Mouse (Mus musculus) thymus, adult 2 months (tissue): ENCODE measurements at regions not wholly inside any gene's neighbourhood (a gene's known extent, or its start where the extent isn't known, plus 50 kb on each side); places are given as distances from the start of the nearest gene placed in this dataset.

ENCODE experiments used
- DNase-seq: peaks from one replicate; pipeline ENCODE4 v3.0.0; 2021
- H3K27ac ChIP-seq: fragments of 200-500 bp; 2 replicates; pipeline ENCODE4 v1.5.1; 2012; ENCODE audit warnings: low read length, control low read depth; ENCODE audit not compliant: control insufficient read depth, insufficient read depth
- H3K27me3 ChIP-seq: fragments of 200-500 bp; 2 replicates; pipeline ENCODE4 v1.6.1; 2012; ENCODE audit warnings: mild to moderate bottlenecking, low read length, moderate library complexity, mixed read lengths; ENCODE audit not compliant: control insufficient read depth, insufficient read depth
- H3K36me3 ChIP-seq: fragments of 200-500 bp; 2 replicates; pipeline ENCODE4 v1.6.1; 2012; ENCODE audit warnings: mild to moderate bottlenecking, low read length, moderate library complexity; ENCODE audit not compliant: control insufficient read depth, insufficient read depth
- H3K4me1 ChIP-seq: fragments of 200-500 bp; replicated peaks from 2 replicates; pipeline ENCODE4 v1.6.1; 2012; ENCODE audit warnings: low read length; ENCODE audit not compliant: control insufficient read depth, insufficient read depth
- H3K4me3 ChIP-seq: fragments of 200-500 bp; 2 replicates; pipeline ENCODE4 v1.5.1; 2012; ENCODE audit warnings: mild to moderate bottlenecking, low read length, control low read depth, moderate library complexity; ENCODE audit not compliant: control insufficient read depth, insufficient read depth
- CTCF ChIP-seq: fragments of 200-500 bp; IDR thresholded peaks from 2 replicates; pipeline ENCODE4 v1.5.1; 2012; ENCODE audit warnings: mild to moderate bottlenecking, control low read depth, low read length, moderate library complexity, borderline replicate concordance; ENCODE audit not compliant: control insufficient read depth, poor library complexity, insufficient read depth; ENCODE audit errors: extremely low read depth
- POLR2A ChIP-seq: fragments of 200-500 bp; IDR thresholded peaks from 2 replicates; pipeline ENCODE4 v1.6.1; 2012; ENCODE audit warnings: mild to moderate bottlenecking, low read length, control low read depth, moderate library complexity; ENCODE audit not compliant: control insufficient read depth, poor library complexity, insufficient read depth; ENCODE audit errors: extremely low read depth
- WGBS: fragments of 180-500 bp; shearing (Covaris S2); methylation state at CpG from one replicate; pipeline ENCODE4 v1.1.7; 2018; 5-methylcytosine and 5-hydroxymethylcytosine counted together

- Histone ChIP-seq H3K36me3 (no peaks in the 10 kb centered on the region), H3K4me3 (no peak overlapping the region), H3K4me1 (no peaks in the 10 kb centered on the region), H3K27me3 (no peaks in the 10 kb centered on the region), H3K27ac (no peak overlapping the region)
- 93% methylated on average over 3 of the region's 3 CpGs for WGBS
- TF ChIP-seq POLR2A (no peak), CTCF (no peak)
- DNase-seq, result no peak
Observed at GRCm38 (mm10) chr9:49921306-49921705, 122.6 kb upstream of the Ncam1 start.

GRCm38 (mm10) chr9:49915046-49915719, 116.5 kb upstream of the Ncam1 start:
- DNase-seq, result no peak
- Histone ChIP-seq H3K4me3 (no peak overlapping the region), H3K4me1 (no peaks in the 10 kb centered on the region), H3K27ac (no peak overlapping the region), H3K36me3 (no peaks in the 10 kb centered on the region), H3K27me3 (no peaks in the 10 kb centered on the region)
- 88% methylated on average over 4 of the region's 4 CpGs for WGBS
- TF ChIP-seq POLR2A (no peak), CTCF (no peak)

- H3K27me3 ChIP-seq, result no peaks in the 10 kb centered on the region
- no peaks in the 10 kb centered on the region for H3K4me1 ChIP-seq
- H3K36me3 ChIP-seq, result no peaks in the 10 kb centered on the region
- WGBS, result 91% methylated on average over 4 of the region's 4 CpGs
- H3K4me3 ChIP-seq, result no peak overlapping the region
- H3K27ac ChIP-seq, result no peak overlapping the region
- TF ChIP-seq POLR2A, result no peak
- no peak for TF ChIP-seq CTCF
- no peak for DNase-seq
Observed at GRCm38 (mm10) chr9:49913677-49914076, 115.0 kb upstream of the Ncam1 start.

GRCm38 (mm10) chr9:49912306-49912705, 113.6 kb upstream of the Ncam1 start:
- TF ChIP-seq POLR2A (no peak), CTCF (no peak)
- no peak for DNase-seq
- no peak overlapping the region for H3K4me3 ChIP-seq
- H3K27ac ChIP-seq, result no peak overlapping the region
- no peaks in the 10 kb centered on the region for H3K36me3 ChIP-seq
- no peaks in the 10 kb centered on the region for H3K4me1 ChIP-seq
- H3K27me3 ChIP-seq, result no peaks in the 10 kb centered on the region
- 81% methylated on average over 1 of the region's 1 CpGs for WGBS

GRCm38 (mm10) chr9:49906306-49906705, 107.6 kb upstream of the Ncam1 start:
- no peak for DNase-seq
- H3K4me3 ChIP-seq, result no peak overlapping the region
- 57% methylated on average over 4 of the region's 4 CpGs for WGBS
- no peak for TF ChIP-seq CTCF
- no peak for TF ChIP-seq POLR2A
- no peaks in the 10 kb centered on the region for H3K36me3 ChIP-seq
- H3K27me3 ChIP-seq, result no peaks in the 10 kb centered on the region
- H3K27ac ChIP-seq, result no peak overlapping the region
- H3K4me1 ChIP-seq, result no peaks in the 10 kb centered on the region

- no peak overlapping the region for H3K27ac ChIP-seq
- no peak overlapping the region for H3K4me3 ChIP-seq
- no peaks in the 10 kb centered on the region for H3K4me1 ChIP-seq
- 92% methylated on average over 4 of the region's 4 CpGs for WGBS
- no peaks in the 10 kb centered on the region for H3K36me3 ChIP-seq
- no peak for DNase-seq
- H3K27me3 ChIP-seq, result no peaks in the 10 kb centered on the region
- TF ChIP-seq POLR2A, result no peak
Observed at GRCm38 (mm10) chr9:49905703-49906102, 107.0 kb upstream of the Ncam1 start.

GRCm38 (mm10) chr9:49898947-49899346, 100.2 kb upstream of the Ncam1 start:
- TF ChIP-seq POLR2A, result no peak
- no peak for TF ChIP-seq CTCF
- 71% methylated on average over 5 of the region's 5 CpGs for WGBS
- Histone ChIP-seq H3K4me1 (no peaks in the 10 kb centered on the region), H3K27me3 (no peaks in the 10 kb centered on the region; the same call in 1 of the 2 replicates), H3K27ac (no peak overlapping the region), H3K36me3 (no peaks in the 10 kb centered on the region), H3K4me3 (no peak overlapping the region)
- no peak for DNase-seq
